Mouse (Mus musculus) olfactory bulb, adult 2 months (tissue): ENCODE results near the gene Mapkapk3. TPM values are rescaled to one million over a fixed set of nuclear protein-coding genes. Genes with fewer than 3 reads are reported as not detected.
A peak's percentile ranks its signal among the peaks of the same experiment; 100 is the strongest.

ENCODE experiments used
- H3K27ac ChIP-seq: fragments of 200-500 bp; 2 replicates; pipeline ENCODE4 v1.5.1; 2012; ENCODE audit warnings: low read depth, low read length; ENCODE audit not compliant: insufficient read depth
- H3K4me1 ChIP-seq: fragments of 200-500 bp; 2 replicates; pipeline ENCODE4 v1.6.1; 2012; ENCODE audit warnings: low read length; ENCODE audit not compliant: control insufficient read depth, insufficient read depth
- H3K4me3 ChIP-seq: fragments of 200-500 bp; 2 replicates; pipeline ENCODE4 v1.5.1; 2012; ENCODE audit warnings: mild to moderate bottlenecking, low read depth, low read length, moderate library complexity; ENCODE audit not compliant: insufficient read depth
- CTCF ChIP-seq: fragments of 200-500 bp; IDR thresholded peaks from 2 replicates; pipeline ENCODE4 v1.5.1; 2012; ENCODE audit warnings: low read depth, mild to moderate bottlenecking, low read length, moderate library complexity; ENCODE audit not compliant: insufficient read depth
- POLR2A ChIP-seq: fragments of 200-500 bp; IDR thresholded peaks from 2 replicates; pipeline ENCODE4 v1.6.1; 2012; ENCODE audit warnings: mild to moderate bottlenecking, low read depth, low read length, moderate library complexity; ENCODE audit not compliant: insufficient read depth
- WGBS: fragments of 180-500 bp; shearing (Covaris S2); methylation state at CpG from one replicate; pipeline ENCODE4 v1.1.7; 2018; 5-methylcytosine and 5-hydroxymethylcytosine counted together
- polyA plus RNA-seq: library from polyadenylated mRNA; stranded (reverse); fragments of >200 nt; gene quantifications from 2 replicates; pipeline ENCODE4 v1.2.4, GENCODE M21; 2012; ENCODE audit warnings: low replicate concordance; ENCODE audit not compliant: missing spikeins, insufficient read depth, insufficient read length

Mapkapk3 gene
- polyA plus RNA-seq, 1 experiment = not detected

DNA sequence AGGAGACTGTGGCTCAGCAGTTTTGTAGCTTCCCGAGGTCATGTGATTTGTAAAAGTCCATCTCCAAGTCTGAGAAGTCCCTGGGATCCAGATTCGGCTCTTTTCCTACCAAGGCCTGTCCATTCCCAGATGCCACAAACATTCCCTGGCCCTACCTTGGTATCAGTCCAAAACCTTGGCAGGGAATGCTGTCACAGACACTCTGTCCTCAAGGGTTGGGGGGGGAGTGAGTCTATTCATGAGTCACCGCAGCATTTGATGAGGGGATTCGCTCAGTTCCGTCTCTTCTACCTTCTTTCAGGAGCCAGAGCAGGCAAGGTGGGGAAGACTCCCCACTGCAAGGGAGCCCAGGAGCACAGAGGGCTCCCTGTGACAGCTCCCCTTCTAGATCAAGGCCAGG is 14.0 kb downstream of the Mapkapk3 start:
- Histone ChIP-seq H3K4me3 (no peak overlapping the region), H3K27ac (no peak overlapping the region), H3K4me1 (peaks cover 54% of the 10 kb centered on the region)
- no peak for TF ChIP-seq POLR2A
- 67% methylated on average over 5 of the region's 5 CpGs for WGBS

DNA sequence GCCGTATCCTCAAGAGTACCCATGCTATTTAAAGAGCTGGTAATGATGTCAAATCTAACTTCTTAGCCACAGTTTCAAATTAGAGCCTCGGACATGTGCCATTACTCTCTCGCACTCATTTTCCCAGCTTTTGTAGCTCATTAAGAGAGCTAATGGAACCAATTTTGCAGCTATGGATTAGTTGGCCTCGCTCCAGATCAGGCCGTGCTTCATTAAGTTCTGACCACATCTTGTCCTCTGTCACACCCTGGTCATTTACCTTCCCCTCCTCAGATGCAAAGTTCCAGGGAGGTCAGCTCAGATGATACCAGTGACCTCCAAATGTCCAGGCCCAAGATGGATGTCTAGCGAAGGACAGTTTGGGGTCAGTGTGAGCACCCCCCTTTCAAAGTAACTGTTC is 14.9 kb downstream of the Mapkapk3 start:
- Histone ChIP-seq H3K4me3 (no peak overlapping the region), H3K4me1 (peaks cover 46% of the 10 kb centered on the region), H3K27ac (no peak overlapping the region)
- TF ChIP-seq CTCF (no peak), POLR2A (no peak)
- WGBS = 65% methylated on average over 6 of the region's 6 CpGs

DNA sequence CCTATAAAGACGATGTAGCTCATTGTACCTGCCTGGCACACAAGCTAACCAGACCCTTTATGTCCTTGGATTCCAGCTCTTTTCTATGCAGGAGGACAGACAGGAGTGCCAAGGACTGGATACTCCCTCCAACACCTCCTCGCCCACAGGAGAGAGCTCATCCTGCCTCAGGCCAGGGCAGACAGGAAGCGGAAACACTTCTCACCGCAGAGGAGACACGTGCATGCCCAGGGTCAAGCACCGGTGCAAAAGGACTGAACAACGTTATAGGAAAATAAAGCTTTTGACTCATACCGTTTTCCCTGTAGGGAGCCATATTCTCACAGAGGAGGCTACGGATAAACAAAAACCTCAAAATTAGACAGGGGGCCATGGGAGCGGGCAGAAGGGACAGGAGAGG is 16.5 kb downstream of the Mapkapk3 start:
- H3K4me1 ChIP-seq = peaks cover 32% of the 10 kb centered on the region
- TF ChIP-seq CTCF (no peak), POLR2A (no peak)
- no peak overlapping the region for H3K4me3 ChIP-seq
- no peak overlapping the region for H3K27ac ChIP-seq
- WGBS = 74% methylated on average over 10 of the region's 10 CpGs

DNA sequence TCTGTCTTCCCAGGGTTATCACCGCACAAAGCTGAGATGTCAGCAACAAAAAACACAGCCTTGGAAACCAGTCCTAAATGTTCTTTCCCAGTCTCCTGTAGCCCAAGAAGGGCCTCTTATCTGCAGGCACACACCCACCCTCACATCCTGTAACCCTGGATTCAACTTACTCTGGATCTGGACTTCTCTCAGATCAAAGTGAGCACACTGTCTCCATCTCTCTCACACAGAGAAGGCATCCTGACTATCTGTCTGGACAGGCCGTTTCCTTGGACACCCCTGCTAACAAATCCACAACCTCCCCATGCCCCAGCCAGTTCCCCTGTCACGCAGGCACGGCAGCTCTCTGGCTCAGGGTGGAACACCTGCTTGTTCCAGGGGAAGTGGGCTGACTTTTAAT is 17.4 kb downstream of the Mapkapk3 start:
- TF ChIP-seq CTCF = no peak
- no peak for TF ChIP-seq POLR2A

DNA sequence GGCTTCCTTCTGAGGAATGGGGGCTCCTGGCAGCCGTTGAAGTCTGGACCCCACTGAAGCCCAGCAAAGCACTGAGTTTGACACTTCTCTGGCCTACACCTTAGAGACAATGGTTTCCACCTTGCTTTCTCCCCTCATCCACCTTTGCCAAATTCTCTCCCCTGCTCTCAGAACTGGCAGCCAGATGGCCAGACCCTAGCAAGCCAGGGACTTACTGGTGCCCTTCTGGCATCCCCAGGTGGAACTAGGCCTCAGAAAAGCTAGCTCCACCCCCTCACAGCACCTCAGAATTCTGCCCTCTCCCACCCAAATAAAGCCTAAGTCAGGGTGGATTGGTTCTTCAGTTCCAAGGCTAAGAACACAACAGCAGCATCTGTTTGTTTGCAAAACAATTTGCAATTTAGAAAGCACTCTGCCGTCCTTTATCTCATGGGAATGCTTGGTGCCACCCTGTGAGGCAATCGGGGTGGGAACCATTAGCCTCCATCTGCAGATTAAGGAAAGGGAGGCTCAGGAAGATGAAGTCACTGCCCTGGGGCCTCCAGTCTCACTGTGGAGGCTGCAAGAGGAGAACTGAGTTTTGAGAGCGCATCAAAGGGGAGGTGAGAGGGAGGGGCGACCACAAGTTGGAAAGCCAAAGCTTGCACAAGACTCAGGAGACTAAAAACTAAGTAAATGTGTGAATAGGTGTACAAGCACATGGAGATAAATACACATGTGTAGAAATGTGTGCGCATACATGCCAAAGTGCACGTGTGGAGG is 18.3 kb downstream of the Mapkapk3 start:
- peaks cover 27% of the 10 kb centered on the region for H3K4me1 ChIP-seq
- peak overlapping the region; percentile 44; the same call in 1 of the 2 replicates for H3K27ac ChIP-seq
- WGBS = 74% methylated on average over 7 of the region's 7 CpGs
- TF ChIP-seq CTCF (no peak), POLR2A (no peak)
- no peak overlapping the region for H3K4me3 ChIP-seq

More for the DNA sequence above, 17.4 kb downstream of the Mapkapk3 start:
- H3K27ac ChIP-seq = no peak overlapping the region
- peaks cover 25% of the 10 kb centered on the region for H3K4me1 ChIP-seq
- 88% methylated on average over 4 of the region's 4 CpGs for WGBS
- no peak overlapping the region for H3K4me3 ChIP-seq

DNA sequence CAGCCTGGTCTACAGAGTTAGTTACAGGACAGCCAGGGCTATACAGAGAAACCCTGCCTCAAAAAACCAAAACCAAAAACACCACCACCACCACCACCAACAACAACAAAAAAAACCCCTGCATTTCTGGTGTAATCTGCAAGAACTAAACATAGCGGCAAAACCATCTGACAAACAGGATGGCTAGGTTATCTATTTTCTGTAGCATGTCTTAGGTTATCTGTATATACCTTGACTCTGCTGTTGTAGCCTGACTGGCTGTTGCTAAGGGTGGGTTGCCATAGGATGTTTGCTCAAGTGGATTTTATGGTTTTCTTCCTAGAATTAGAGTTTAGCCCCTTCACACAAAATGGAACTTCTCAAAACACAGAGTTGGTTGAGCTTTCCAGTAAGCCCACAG is 19.9 kb downstream of the Mapkapk3 start:
- Histone ChIP-seq H3K27ac (no peak overlapping the region), H3K4me1 (peaks cover 31% of the 10 kb centered on the region), H3K4me3 (no peak overlapping the region)
- WGBS = 100% methylated on average over 1 of the region's 1 CpGs
- TF ChIP-seq POLR2A = no peak
- no peak for TF ChIP-seq CTCF

DNA sequence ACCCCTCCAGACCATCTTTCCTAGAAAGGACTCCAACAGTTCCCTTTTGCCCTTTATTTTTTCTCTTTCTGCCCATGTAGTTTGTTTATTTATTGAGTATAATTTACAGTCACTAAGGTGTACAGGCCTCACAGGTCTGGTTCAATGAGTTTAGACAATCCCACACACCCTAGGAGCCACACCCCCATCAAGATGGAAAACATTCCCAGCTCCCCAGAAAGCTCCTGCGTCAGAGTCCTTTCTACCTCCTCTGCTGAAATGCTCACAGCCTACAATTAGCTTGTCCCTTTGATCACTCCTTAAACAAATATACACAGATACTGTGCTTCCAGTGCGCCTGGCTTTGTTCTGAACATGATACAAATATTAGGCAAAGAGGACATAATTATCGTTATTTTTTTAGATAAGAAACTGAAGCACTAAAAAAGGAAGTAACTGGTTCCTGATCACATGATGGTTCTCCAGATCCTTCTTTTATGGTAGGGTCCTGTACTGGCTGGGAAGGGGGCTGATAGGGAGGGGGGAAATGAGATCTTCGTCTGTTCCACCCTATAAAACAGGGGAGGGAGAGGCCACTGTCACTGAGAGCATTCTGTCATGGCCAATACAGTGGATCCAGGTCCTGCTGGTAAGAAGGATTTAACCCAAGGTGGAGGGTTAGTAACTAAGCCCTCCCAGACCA is 21.8 kb downstream of the Mapkapk3 start:
- Histone ChIP-seq H3K4me3 (no peak overlapping the region), H3K4me1 (peaks cover 34% of the 10 kb centered on the region), H3K27ac (peak overlapping the region; percentile 97)
- no peak for TF ChIP-seq POLR2A
- no peak for TF ChIP-seq CTCF
- 26% methylated on average over 4 of the region's 4 CpGs for WGBS

DNA sequence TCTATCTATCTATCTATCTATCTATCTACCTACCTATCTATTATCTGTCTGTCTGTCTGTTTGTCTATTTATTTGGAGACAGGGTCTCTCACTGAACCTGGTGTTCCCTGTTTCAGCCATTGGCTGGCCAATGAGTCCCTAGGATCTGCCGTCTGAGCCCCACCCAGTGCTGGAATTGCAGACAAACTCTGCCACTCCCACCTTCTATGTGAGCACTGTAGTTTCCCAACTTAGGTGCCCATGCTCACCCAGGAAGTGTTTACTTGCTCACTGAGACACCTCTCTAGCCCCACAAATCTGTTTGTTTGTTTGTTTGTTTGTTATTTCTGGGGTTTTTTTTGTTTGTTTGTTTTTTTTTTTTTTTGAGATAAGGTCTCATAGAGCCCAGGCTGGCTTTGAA is 22.6 kb downstream of the Mapkapk3 start:
- WGBS = 44% methylated on average over 1 of the region's 1 CpGs
- TF ChIP-seq CTCF (no peak), POLR2A (no peak)
- peaks cover 41% of the 10 kb centered on the region for H3K4me1 ChIP-seq
- 0 out of 2 replicates have a peak overlapping the region, but pooled peaks have one; percentile 32 for H3K27ac ChIP-seq
- no peak overlapping the region for H3K4me3 ChIP-seq

DNA sequence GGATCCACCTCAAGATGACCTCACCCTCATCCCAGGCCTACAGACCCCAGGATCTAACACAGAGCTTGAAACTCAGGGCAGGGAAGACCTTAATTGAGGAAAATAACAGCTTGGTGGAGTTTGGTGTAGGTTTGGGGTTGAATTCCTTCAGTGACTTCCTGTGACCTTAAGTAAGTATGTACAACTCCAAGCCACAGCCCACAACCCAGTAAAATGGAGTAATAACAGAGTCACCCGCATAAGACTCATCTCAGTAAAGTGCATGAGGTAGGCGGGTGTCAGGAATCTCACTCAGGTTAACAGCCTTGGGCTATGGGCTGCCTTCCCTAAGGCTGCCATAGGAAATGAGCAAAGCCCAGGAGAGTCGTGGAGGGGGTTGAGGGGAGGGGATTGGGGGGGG is 24.9 kb downstream of the Mapkapk3 start:
- Histone ChIP-seq H3K27ac (0 out of 2 replicates have a peak overlapping the region, but pooled peaks have one; percentile 32), H3K4me1 (peaks cover 48% of the 10 kb centered on the region), H3K4me3 (no peak overlapping the region)
- no peak for TF ChIP-seq POLR2A
- TF ChIP-seq CTCF = no peak
- WGBS = 54% methylated on average over 3 of the region's 3 CpGs
